Mouse (Mus musculus) neural tube, embryonic 13.5 days (tissue): ENCODE data around the gene Olfr145. TPM values are rescaled to one million over a fixed set of nuclear protein-coding genes. Genes with fewer than 3 reads are reported as not detected.

Source experiments
- ATAC-seq: fragments of 200-750 bp; cut with Nextera tagmentation; 2 replicates; pipeline ENCODE4 v1.8.0; 2017; ENCODE audit warnings: low read depth, mild to moderate bottlenecking, moderate TSS enrichment, moderate library complexity
- H3K27ac ChIP-seq: fragments of 300-500 bp; sonication (generic); replicated peaks from 2 replicates; pipeline ENCODE4 v1.5.1; 2015; ENCODE audit warnings: moderate library complexity, mild to moderate bottlenecking, inconsistent platforms
- H3K27me3 ChIP-seq: fragments of 300-500 bp; sonication (generic); 2 replicates; pipeline ENCODE4 v1.6.1; 2015; ENCODE audit warnings: mild to moderate bottlenecking, inconsistent platforms
- H3K36me3 ChIP-seq: fragments of 300-500 bp; sonication (generic); 2 replicates; pipeline ENCODE4 v1.6.1; 2015; ENCODE audit warnings: mild to moderate bottlenecking, inconsistent platforms
- H3K4me1 ChIP-seq: fragments of 300-500 bp; sonication (generic); replicated peaks from 2 replicates; pipeline ENCODE4 v1.6.1; 2015; ENCODE audit warnings: inconsistent platforms
- H3K4me2 ChIP-seq: fragments of 300-500 bp; sonication (generic); 2 replicates; pipeline ENCODE4 v1.6.1; 2015; ENCODE audit warnings: inconsistent platforms, mild to moderate bottlenecking, moderate library complexity
- H3K4me3 ChIP-seq: fragments of 300-500 bp; sonication (generic); 2 replicates; pipeline ENCODE4 v1.5.1; 2015; ENCODE audit warnings: mild to moderate bottlenecking, inconsistent platforms
- H3K9ac ChIP-seq: fragments of 300-500 bp; sonication (generic); 2 replicates; pipeline ENCODE4 v1.6.1; 2015; ENCODE audit warnings: moderate library complexity, mild to moderate bottlenecking, inconsistent platforms
- H3K9me3 ChIP-seq: fragments of 300-500 bp; sonication (generic); 2 replicates; pipeline ENCODE4 v1.6.1; 2016; ENCODE audit warnings: inconsistent platforms
- WGBS: fragments of 180-500 bp; shearing (Covaris S2); methylation state at CpG from one replicate; pipeline ENCODE4 v1.1.7; 2015; 5-methylcytosine and 5-hydroxymethylcytosine counted together
- polyA plus RNA-seq: library from polyadenylated mRNA; unstranded; fragments of >200 nt; fragmentation: Nextera tagmentation; extraction: Ambion mirVana; gene quantifications from 2 replicates; pipeline ENCODE4 v1.2.1, GENCODE M21; 2015

Olfr145 gene
- polyA plus RNA-seq: not detected in 2 replicates

DNA sequence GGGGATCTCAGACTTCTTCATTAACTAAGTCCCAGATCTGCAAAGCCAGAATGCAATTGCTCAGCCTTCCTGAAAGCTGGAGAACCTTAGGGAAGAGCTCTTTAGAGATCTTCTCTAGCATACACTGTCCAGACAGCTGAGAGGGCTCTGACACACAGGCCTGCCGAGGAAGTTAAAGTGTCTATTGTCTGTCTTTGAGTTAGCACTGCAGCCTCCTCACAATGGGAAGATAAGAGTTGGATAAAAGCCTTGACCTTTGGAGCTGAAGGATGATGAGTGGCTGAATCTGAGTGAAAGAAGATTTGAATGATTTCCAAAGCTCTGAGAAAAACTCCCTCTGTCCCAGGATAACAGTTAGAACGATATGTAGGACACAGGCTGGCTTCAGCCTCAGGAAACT lies at the start of gene Olfr145:
Olfr145 (plus strand) TSS at position 64 of the 400 bp plus-strand sequence.
- Histone ChIP-seq H3K9me3 (no peaks in the 10 kb centered on the region), H3K27ac (no peak within 1 kb of the TSS), H3K4me2 (no peak within 1 kb of the TSS), H3K4me3 (no peak within 1 kb of the TSS), H3K27me3 (no peaks in the 10 kb centered on the region), H3K36me3 (no peaks in the 10 kb centered on the region), H3K9ac (no peak within 1 kb of the TSS), H3K4me1 (no peaks in the 10 kb centered on the region)
- 31% methylated on average over 2 of the region's 2 CpGs for WGBS
- no peak for ATAC-seq

- Histone ChIP-seq H3K4me1 (no peaks in the 10 kb centered on the region), H3K36me3 (no peaks in the 10 kb centered on the region), H3K4me3 (no peak overlapping the region), H3K9me3 (no peaks in the 10 kb centered on the region), H3K27me3 (no peaks in the 10 kb centered on the region), H3K4me2 (no peak overlapping the region), H3K27ac (no peak overlapping the region), H3K9ac (no peak overlapping the region)
- ATAC-seq: no peak
- WGBS: 92% methylated on average over 2 of the region's 2 CpGs
These were observed 47.3 kb upstream of the Olfr145 start for GRCm38 (mm10) chr9:37849267-37849666.

GRCm38 (mm10) chr9:37853969-37854368 lies 42.6 kb upstream of the Olfr145 start, which contains the start of gene Olfr877:
Olfr877 (plus strand) TSS chr9:37854269.
- Histone ChIP-seq H3K27ac (no peak within 1 kb of the TSS), H3K4me2 (no peak within 1 kb of the TSS), H3K27me3 (no peaks in the 10 kb centered on the region), H3K4me3 (no peak within 1 kb of the TSS), H3K4me1 (no peaks in the 10 kb centered on the region), H3K9ac (no peak within 1 kb of the TSS), H3K36me3 (no peaks in the 10 kb centered on the region), H3K9me3 (no peaks in the 10 kb centered on the region)
- no peak for ATAC-seq
- WGBS: 85% methylated on average over 4 of the region's 4 CpGs

- no peak for ATAC-seq
- Histone ChIP-seq H3K4me2 (no peak overlapping the region), H3K36me3 (no peaks in the 10 kb centered on the region), H3K4me1 (no peaks in the 10 kb centered on the region), H3K27me3 (no peaks in the 10 kb centered on the region), H3K27ac (no peak overlapping the region), H3K9ac (no peak overlapping the region), H3K9me3 (no peaks in the 10 kb centered on the region), H3K4me3 (no peak overlapping the region)
- 68% methylated on average over 1 of the region's 1 CpGs for WGBS
These were observed 33.2 kb upstream of the Olfr145 start for GRCm38 (mm10) chr9:37863325-37863724.

GRCm38 (mm10) chr9:37870246-37870645 lies 26.3 kb upstream of the Olfr145 start:
- Histone ChIP-seq H3K36me3 (no peaks in the 10 kb centered on the region), H3K9ac (no peak overlapping the region), H3K4me1 (no peaks in the 10 kb centered on the region), H3K9me3 (no peaks in the 10 kb centered on the region), H3K27ac (no peak overlapping the region), H3K4me2 (no peak overlapping the region), H3K4me3 (no peak overlapping the region), H3K27me3 (no peaks in the 10 kb centered on the region)
- ATAC-seq: no peak
- WGBS: 83% methylated on average over 1 of the region's 1 CpGs

DNA sequence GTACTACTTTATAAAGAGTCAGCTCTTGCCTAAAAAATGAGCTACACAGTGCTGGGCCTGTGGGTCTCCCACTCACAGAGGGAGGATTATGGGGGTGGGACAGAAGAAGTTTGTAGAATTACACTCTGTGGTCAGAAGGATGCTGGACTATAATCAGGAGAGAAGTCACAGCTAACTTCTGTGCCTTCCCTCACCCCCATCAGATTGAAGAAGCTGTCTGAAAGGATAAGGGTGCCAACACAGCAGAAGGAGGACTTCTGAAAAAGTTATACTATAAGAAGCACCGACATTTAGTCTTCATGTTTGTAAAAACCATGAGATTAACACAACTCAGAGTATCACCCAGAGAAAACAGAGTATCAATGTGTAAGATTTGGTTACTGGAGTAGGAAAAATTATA lies 25.4 kb upstream of the Olfr145 start:
- Histone ChIP-seq H3K27me3 (no peaks in the 10 kb centered on the region), H3K4me3 (no peak overlapping the region), H3K27ac (no peak overlapping the region), H3K9ac (no peak overlapping the region), H3K9me3 (no peaks in the 10 kb centered on the region), H3K4me1 (no peaks in the 10 kb centered on the region), H3K36me3 (no peaks in the 10 kb centered on the region), H3K4me2 (no peak overlapping the region)
- no peak for ATAC-seq
- WGBS: 93% methylated on average over 1 of the region's 1 CpGs

DNA sequence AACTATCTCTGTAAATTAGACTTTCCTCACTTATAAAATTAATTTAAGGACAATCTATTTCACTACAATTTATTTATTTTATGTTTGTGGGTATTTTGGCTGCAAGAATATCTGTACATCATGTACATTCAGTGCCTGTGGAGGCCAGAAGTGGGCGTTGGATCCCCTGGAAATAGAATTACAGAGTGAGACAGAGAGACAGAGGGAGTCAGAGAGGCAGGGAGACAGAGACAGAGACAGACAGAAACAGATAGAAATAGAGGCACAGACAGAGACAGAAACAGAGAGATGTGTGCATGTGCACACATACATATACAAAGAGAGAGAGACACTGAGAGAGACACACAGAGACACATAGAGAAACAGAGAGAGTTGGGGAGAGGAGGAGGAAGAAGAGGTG lies 25.0 kb upstream of the Olfr145 start:
- H3K4me2 ChIP-seq: no peak overlapping the region
- no peak overlapping the region for H3K9ac ChIP-seq
- no peaks in the 10 kb centered on the region for H3K9me3 ChIP-seq
- no peak overlapping the region for H3K27ac ChIP-seq
- no peak overlapping the region for H3K4me3 ChIP-seq
- no peak for ATAC-seq
- H3K4me1 ChIP-seq: no peaks in the 10 kb centered on the region
- H3K27me3 ChIP-seq: no peaks in the 10 kb centered on the region
- H3K36me3 ChIP-seq: no peaks in the 10 kb centered on the region
- WGBS: 67% methylated on average over 1 of the region's 1 CpGs

GRCm38 (mm10) chr9:37890960-37891359 lies 5.6 kb upstream of the Olfr145 start:
- H3K4me1 ChIP-seq: no peaks in the 10 kb centered on the region
- H3K4me3 ChIP-seq: no peak overlapping the region
- WGBS: 34% methylated on average over 2 of the region's 2 CpGs
- H3K27me3 ChIP-seq: no peaks in the 10 kb centered on the region
- H3K4me2 ChIP-seq: no peak overlapping the region
- no peaks in the 10 kb centered on the region for H3K36me3 ChIP-seq
- no peak for ATAC-seq
- no peak overlapping the region for H3K27ac ChIP-seq
- no peaks in the 10 kb centered on the region for H3K9me3 ChIP-seq
- no peak overlapping the region for H3K9ac ChIP-seq

GRCm38 (mm10) chr9:37905555-37905954 lies 9.0 kb downstream of the Olfr145 start:
- ATAC-seq: no peak
- no peaks in the 10 kb centered on the region for H3K9me3 ChIP-seq
- H3K4me3 ChIP-seq: no peak overlapping the region
- H3K36me3 ChIP-seq: no peaks in the 10 kb centered on the region
- no peak overlapping the region for H3K9ac ChIP-seq
- H3K27ac ChIP-seq: no peak overlapping the region
- no peaks in the 10 kb centered on the region for H3K27me3 ChIP-seq
- no peaks in the 10 kb centered on the region for H3K4me1 ChIP-seq
- 69% methylated on average over 3 of the region's 3 CpGs for WGBS
- no peak overlapping the region for H3K4me2 ChIP-seq

GRCm38 (mm10) chr9:37917540-37917939 lies 21.0 kb downstream of the Olfr145 start, which contains the start of gene Olfr878:
Olfr878 (plus strand) TSS chr9:37917840.
- 78% methylated on average over 2 of the region's 2 CpGs for WGBS

DNA sequence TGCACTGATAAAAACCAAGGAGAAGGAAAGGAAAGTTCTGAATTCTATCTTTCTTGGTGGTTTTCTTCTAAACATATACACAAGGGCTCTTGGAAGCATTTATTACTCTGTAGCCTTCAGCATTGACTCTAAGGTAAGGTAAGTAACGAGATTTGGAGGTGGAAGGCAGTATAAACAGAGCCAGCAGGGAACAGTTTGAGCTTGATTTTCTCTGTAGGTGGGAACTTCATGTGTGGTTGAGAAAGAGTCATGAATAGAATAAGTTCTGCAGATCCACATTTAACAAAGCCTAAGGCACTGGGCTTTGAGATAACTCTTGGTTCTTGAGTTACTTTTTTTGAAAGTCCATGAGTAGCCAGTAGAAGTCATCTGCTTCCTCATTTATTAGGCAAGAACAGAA lies 21.5 kb downstream of the Olfr145 start:
- WGBS: 59% methylated on average over 1 of the region's 1 CpGs
- H3K36me3 ChIP-seq: no peaks in the 10 kb centered on the region
- no peak overlapping the region for H3K4me3 ChIP-seq
- no peak overlapping the region for H3K9ac ChIP-seq
- H3K27me3 ChIP-seq: no peaks in the 10 kb centered on the region
- H3K9me3 ChIP-seq: no peaks in the 10 kb centered on the region
- no peaks in the 10 kb centered on the region for H3K4me1 ChIP-seq
- no peak overlapping the region for H3K4me2 ChIP-seq
- no peak for ATAC-seq
- no peak overlapping the region for H3K27ac ChIP-seq

More at GRCm38 (mm10) chr9:37917540-37917939, 21.0 kb downstream of the Olfr145 start, which contains the start of gene Olfr878:
- Histone ChIP-seq H3K27me3 (no peaks in the 10 kb centered on the region), H3K4me2 (no peak within 1 kb of the TSS), H3K4me1 (no peaks in the 10 kb centered on the region), H3K27ac (no peak within 1 kb of the TSS), H3K9ac (no peak within 1 kb of the TSS), H3K9me3 (no peaks in the 10 kb centered on the region), H3K36me3 (no peaks in the 10 kb centered on the region), H3K4me3 (no peak within 1 kb of the TSS)
- no peak for ATAC-seq

GRCm38 (mm10) chr9:37924194-37924593 lies 27.7 kb downstream of the Olfr145 start:
- H3K4me2 ChIP-seq: no peak overlapping the region
- no peaks in the 10 kb centered on the region for H3K9me3 ChIP-seq
- H3K27me3 ChIP-seq: no peaks in the 10 kb centered on the region
- WGBS: 80% methylated on average over 5 of the region's 5 CpGs
- no peaks in the 10 kb centered on the region for H3K36me3 ChIP-seq
- no peak overlapping the region for H3K9ac ChIP-seq
- H3K4me3 ChIP-seq: no peak overlapping the region
- no peak overlapping the region for H3K27ac ChIP-seq
- ATAC-seq: no peak
- H3K4me1 ChIP-seq: no peaks in the 10 kb centered on the region

- Histone ChIP-seq H3K4me3 (no peak overlapping the region), H3K9me3 (no peaks in the 10 kb centered on the region), H3K27ac (no peak overlapping the region), H3K4me2 (no peak overlapping the region), H3K27me3 (no peaks in the 10 kb centered on the region), H3K4me1 (no peaks in the 10 kb centered on the region), H3K9ac (no peak overlapping the region), H3K36me3 (no peaks in the 10 kb centered on the region)
- ATAC-seq: no peak
- 54% methylated on average over 2 of the region's 2 CpGs for WGBS
These were observed 28.9 kb downstream of the Olfr145 start for GRCm38 (mm10) chr9:37925445-37925844.
